Mouse (Mus musculus) lung, adult 18-20 months (tissue): ENCODE data around the gene Olfr538.
"Not testable (repeated sequence)": the region's sequence is repeated elsewhere in the genome, so short reads cannot be mapped to it uniquely, and the experiment has no call there.

Experiments used
- DNase-seq, 2 experiments: peaks; one replicate each; pipeline ENCODE4 v3.0.0; 2022; ENCODE audit warnings: mixed read lengths in 2 of 2

Gene Olfr538

DNA sequence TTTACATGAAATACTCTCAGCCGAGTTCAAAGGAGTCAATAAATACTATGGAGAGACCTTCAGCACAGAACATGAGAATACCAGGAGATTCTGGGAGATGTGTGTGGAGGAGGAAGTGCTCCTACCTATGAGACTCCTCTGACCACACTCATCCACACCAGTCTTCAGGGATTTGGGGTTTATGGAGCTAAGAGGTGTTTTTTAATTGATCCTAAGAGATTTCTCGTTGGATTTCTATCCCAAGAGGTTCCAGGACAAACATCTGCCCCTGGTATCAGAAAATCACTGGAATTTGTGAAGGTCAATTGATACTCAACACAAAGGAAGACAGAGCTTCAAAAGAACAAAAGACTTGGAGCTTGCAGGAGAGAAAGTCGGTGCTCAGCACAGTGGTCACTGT is at the start of gene Olfr538:
TSS of gene Olfr538 (plus strand) at position 301 of the 400 bp plus-strand sequence.
- no peak for DNase-seq

DNA sequence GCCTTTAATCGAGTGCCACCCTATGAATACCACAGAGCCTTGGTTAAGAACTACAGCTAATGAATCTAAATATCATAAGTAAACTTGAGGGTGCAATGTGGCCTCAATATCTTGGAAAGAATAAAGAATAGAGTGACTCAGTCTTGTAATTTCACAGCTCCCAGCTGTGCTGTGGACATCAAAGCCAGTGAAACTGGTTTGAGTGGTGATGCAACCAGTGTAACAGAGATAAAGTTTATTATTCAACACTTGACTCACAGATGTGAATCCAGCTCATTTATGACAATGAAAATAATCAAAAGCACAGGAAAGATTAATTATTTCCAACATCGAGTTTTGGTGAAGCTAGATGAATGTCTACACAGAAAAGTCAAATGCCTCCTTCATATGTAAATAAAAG is 27.9 kb upstream of the Olfr538 start:
- DNase-seq: no peak

DNA sequence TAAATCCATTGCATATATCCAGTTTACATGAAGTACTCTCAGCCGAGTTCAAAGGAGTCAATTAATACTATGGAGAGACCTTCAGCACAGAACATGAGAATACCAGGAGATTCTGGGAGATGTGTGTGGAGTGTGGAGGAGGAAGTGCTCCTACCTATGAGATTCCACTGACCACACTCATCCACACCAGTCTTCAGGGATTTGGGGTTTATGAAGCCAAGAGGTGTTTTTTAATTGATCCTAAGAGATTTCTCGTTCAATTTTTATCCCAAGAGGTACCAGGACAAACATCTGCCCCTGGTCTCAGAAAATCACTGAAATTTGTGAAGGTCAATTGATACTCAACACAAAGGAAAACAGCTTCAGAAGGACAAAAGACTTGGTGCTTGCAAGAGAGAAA is 33.3 kb downstream of the Olfr538 start, which contains the start of gene Olfr46:
TSS of gene Olfr46 (plus strand) at position 301 of the 400 bp plus-strand sequence.
- not testable (repeated sequence) for DNase-seq
